Mouse (Mus musculus) left cerebral cortex, postnatal 25 days (tissue): Measurements from ENCODE around the gene Rnf141. TPM values are rescaled to one million over a fixed set of nuclear protein-coding genes. Genes with fewer than 3 reads are reported as not detected.

Experiments
- DNase-seq, 2 experiments: peaks; one replicate each; pipeline ENCODE4 v3.0.0; 2022; ENCODE audit warnings: low spot score in 2 of 2, mixed read lengths in 1 of 2
- intact Hi-C: fragments of 180-260 bp; cut with DNase I; formaldehyde crosslinking; loops from one replicate; pipeline ENCODE4 v1.15.1; 2025
- total RNA-seq, 2 experiments: library from RNA; stranded (reverse); gene quantifications; 2 replicates each; pipeline ENCODE4 v1.2.3; 2021

Gene Rnf141
- total RNA-seq, 2 experiments from 2014 or later, result 70.9 to 82.1 TPM

- intact Hi-C loops, result loop anchor here (5.0 kb wide), 2 partner anchors 156 to 516 kb away; no protein-coding TSS in a partner anchor
These were observed 41.1 kb downstream of the Rnf141 start for GRCm38 (mm10) chr7:110803131-110803530.

GRCm38 (mm10) chr7:110801028-110801427 is 43.2 kb downstream of the Rnf141 start:
- peak; percentile 90 to 94 for DNase-seq
- intact Hi-C loops, result loop anchor here (1.0 to 5.0 kb wide), 3 partner anchors 74 to 514 kb away; no protein-coding TSS in a partner anchor

More at GRCm38 (mm10) chr7:110803131-110803530, 41.1 kb downstream of the Rnf141 start:
- DNase-seq, result no peak

- intact Hi-C loops, result no loop called here
- peak in 1 of 2 experiments; percentile 45 for DNase-seq
These were observed 46.4 kb downstream of the Rnf141 start for GRCm38 (mm10) chr7:110797722-110798409.

- intact Hi-C loops, result no loop called here
- peak in 1 of 2 experiments; percentile 45 for DNase-seq
These were observed 47.7 kb downstream of the Rnf141 start for GRCm38 (mm10) chr7:110796367-110797051.

- no peak for DNase-seq
- intact Hi-C loops, result no loop called here
These were observed 49.5 kb downstream of the Rnf141 start for GRCm38 (mm10) chr7:110794722-110795121.

GRCm38 (mm10) chr7:110792834-110793233 is 51.4 kb downstream of the Rnf141 start:
- DNase-seq, result no peak
- intact Hi-C loops, result no loop called here

GRCm38 (mm10) chr7:110792201-110792600 is 52.1 kb downstream of the Rnf141 start:
- intact Hi-C loops, result no loop called here
- no peak for DNase-seq

GRCm38 (mm10) chr7:110790878-110791277 is 53.4 kb downstream of the Rnf141 start:
- no peak for DNase-seq
- intact Hi-C loops, result no loop called here

- DNase-seq, result no peak
- intact Hi-C loops, result no loop called here
These were observed 56.9 kb downstream of the Rnf141 start for GRCm38 (mm10) chr7:110787310-110787709.

- no peak for DNase-seq
- intact Hi-C loops, result no loop called here
These were observed 58.5 kb downstream of the Rnf141 start for GRCm38 (mm10) chr7:110785741-110786146.

- intact Hi-C loops, result no loop called here
- no peak for DNase-seq
These were observed 59.3 kb downstream of the Rnf141 start for GRCm38 (mm10) chr7:110784965-110785364.

GRCm38 (mm10) chr7:110782845-110783478 is 61.3 kb downstream of the Rnf141 start:
- DNase-seq, result no peak
- intact Hi-C loops, result no loop called here

GRCm38 (mm10) chr7:110782135-110782534 is 62.1 kb downstream of the Rnf141 start:
- intact Hi-C loops, result no loop called here
- DNase-seq, result no peak

- peak; percentile 68 to 91 for DNase-seq
- intact Hi-C loops, result no loop called here
These were observed 63.0 kb downstream of the Rnf141 start for GRCm38 (mm10) chr7:110781231-110781711.

- intact Hi-C loops, result no loop called here
- no peak for DNase-seq
These were observed 63.7 kb downstream of the Rnf141 start for GRCm38 (mm10) chr7:110780520-110780919.

GRCm38 (mm10) chr7:110779605-110780111 is 64.6 kb downstream of the Rnf141 start:
- DNase-seq, result peak; percentile 47 to 71
- intact Hi-C loops, result no loop called here

- intact Hi-C loops, result no loop called here
- DNase-seq, result no peak
These were observed 65.3 kb downstream of the Rnf141 start for GRCm38 (mm10) chr7:110778933-110779332.

GRCm38 (mm10) chr7:110777146-110778001 is 66.9 kb downstream of the Rnf141 start:
- DNase-seq, result no peak
- intact Hi-C loops, result no loop called here

- DNase-seq, result no peak
- intact Hi-C loops, result no loop called here
These were observed 69.6 kb downstream of the Rnf141 start for GRCm38 (mm10) chr7:110774674-110775073.
